Mouse (Mus musculus) MEL (cell line): Measurements from ENCODE around the gene Cpm. TPM values are rescaled to one million over a fixed set of nuclear protein-coding genes. Genes with fewer than 3 reads are reported as not detected.

Experiments used
- DNase-seq: peaks from one replicate; pipeline ENCODE4 v3.0.0; 2011; ENCODE audit warnings: low read depth, low spot score
- H3K27ac ChIP-seq: 2 replicates; pipeline ENCODE4 v1.5.1; 2012; ENCODE audit warnings: low read depth, mild to moderate bottlenecking, control low read depth, low read length, moderate library complexity; ENCODE audit not compliant: control insufficient read depth
- H3K27me3 ChIP-seq, 2 experiments: fragments of 150-350 bp in 1 of 2; sonication (generic) in 1 of 2; 2 replicates each; pipeline ENCODE4 v1.6.1; 2012; ENCODE audit warnings: low read length in 2 of 2, mild to moderate bottlenecking in 2 of 2, improper control_type of control experiment in 1 of 2, moderate library complexity in 1 of 2; ENCODE audit not compliant: insufficient read depth in 2 of 2, control insufficient read depth in 1 of 2
- H3K36me3 ChIP-seq, 2 experiments: 2 replicates each; pipeline ENCODE4 v1.6.1; 2012 to 2014; ENCODE audit warnings: low read length in 2 of 2, improper control_type of control experiment in 1 of 2, inconsistent platforms in 1 of 2, mild to moderate bottlenecking in 1 of 2; ENCODE audit not compliant: insufficient read depth in 2 of 2, control insufficient read depth in 1 of 2
- H3K4me1 ChIP-seq, 2 experiments: fragments of 150-350 bp in 1 of 2; sonication (generic) in 1 of 2; 2 replicates each; pipeline ENCODE4 v1.6.1; 2012; ENCODE audit warnings: low read length in 2 of 2, improper control_type of control experiment in 1 of 2, mild to moderate bottlenecking in 1 of 2; ENCODE audit not compliant: insufficient read depth in 2 of 2, control insufficient read depth in 1 of 2
- H3K4me3 ChIP-seq, 2 experiments: fragments of 150-350 bp in 1 of 2; sonication (generic) in 1 of 2; 2 replicates each; pipeline ENCODE4 v1.5.1; 2012; ENCODE audit warnings: low read depth in 2 of 2, low read length in 2 of 2, mild to moderate bottlenecking in 2 of 2, moderate library complexity in 2 of 2, control low read depth in 1 of 2, improper control_type of control experiment in 1 of 2; ENCODE audit not compliant: control insufficient read depth in 1 of 2, insufficient read depth in 1 of 2
- H3K79me2 ChIP-seq: 2 replicates; pipeline ENCODE4 v1.6.1; 2012; ENCODE audit warnings: mild to moderate bottlenecking, low read length, moderate library complexity; ENCODE audit not compliant: control insufficient read depth, poor library complexity, insufficient read depth
- H3K9ac ChIP-seq: 2 replicates; pipeline ENCODE4 v1.6.1; 2012; ENCODE audit warnings: low read depth, mild to moderate bottlenecking, control low read depth, low read length, moderate library complexity; ENCODE audit not compliant: control insufficient read depth, poor library complexity, severe bottlenecking
- H3K9me3 ChIP-seq: fragments of 150-350 bp; sonication (generic); replicated peaks from 2 replicates; pipeline ENCODE4 v1.6.1; 2012; ENCODE audit warnings: mild to moderate bottlenecking, low read length, improper control_type of control experiment, moderate library complexity; ENCODE audit not compliant: insufficient read depth
- BHLHE40 ChIP-seq: IDR thresholded peaks from 2 replicates; pipeline ENCODE4 v1.6.1; 2012; ENCODE audit warnings: low read depth, mild to moderate bottlenecking, inconsistent platforms, low read length, improper control_type of control experiment, borderline replicate concordance
- CHD1 ChIP-seq: IDR thresholded peaks from 2 replicates; pipeline ENCODE4 v1.6.1; 2012; ENCODE audit warnings: low read depth, mild to moderate bottlenecking, inconsistent platforms, low read length, improper control_type of control experiment
- CHD2 ChIP-seq: IDR thresholded peaks from 2 replicates; pipeline ENCODE4 v1.6.1; 2011; ENCODE audit warnings: low read length, improper control_type of control experiment
- CTCF ChIP-seq, 3 experiments: IDR thresholded peaks in 2 of 3; conservative IDR thresholded peaks in 1 of 3; 2 replicates each; pipeline ENCODE4 v1.5.1; 2011 to 2012; ENCODE audit warnings: low read length in 3 of 3, low read depth in 2 of 3, mild to moderate bottlenecking in 2 of 3, improper control_type of control experiment in 1 of 3, inconsistent platforms in 1 of 3, mixed read lengths in 1 of 3, moderate library complexity in 1 of 3; ENCODE audit not compliant: control insufficient read depth in 1 of 3, insufficient read depth in 1 of 3, poor library complexity in 1 of 3, severe bottlenecking in 1 of 3
- E2F4 ChIP-seq: IDR thresholded peaks from 2 replicates; pipeline ENCODE4 v1.6.1; 2011; ENCODE audit warnings: low read depth, low read length, improper control_type of control experiment, borderline replicate concordance
- ELF1 ChIP-seq: IDR thresholded peaks from 2 replicates; pipeline ENCODE4 v1.6.1; 2014; ENCODE audit warnings: low read depth, mild to moderate bottlenecking, inconsistent platforms, low read length, improper control_type of control experiment, moderate library complexity
- EP300 ChIP-seq, 2 experiments: IDR thresholded peaks; 2 replicates each; pipeline ENCODE4 v1.6.1; 2011; ENCODE audit warnings: improper control_type of control experiment in 2 of 2, low read length in 2 of 2, low read depth in 1 of 2, mild to moderate bottlenecking in 1 of 2
- GABPA ChIP-seq: IDR thresholded peaks from 2 replicates; pipeline ENCODE4 v1.6.1; 2012; ENCODE audit warnings: low read depth, mild to moderate bottlenecking, inconsistent platforms, low read length, improper control_type of control experiment, moderate library complexity
- GATA1 ChIP-seq: IDR thresholded peaks from 2 replicates; pipeline ENCODE4 v1.6.1; 2011; ENCODE audit warnings: low read depth, low read length, improper control_type of control experiment
- MAFK ChIP-seq: IDR thresholded peaks from 2 replicates; pipeline ENCODE4 v1.6.1; 2011; ENCODE audit warnings: low read depth, mild to moderate bottlenecking, low read length, improper control_type of control experiment, borderline replicate concordance
- MAX ChIP-seq: IDR thresholded peaks from 2 replicates; pipeline ENCODE4 v1.6.1; 2011; ENCODE audit warnings: low read length, improper control_type of control experiment
- MEF2A ChIP-seq: IDR thresholded peaks from 2 replicates; pipeline ENCODE4 v1.6.1; 2014; ENCODE audit warnings: low read depth, mild to moderate bottlenecking, inconsistent platforms, low read length, improper control_type of control experiment; ENCODE audit not compliant: poor library complexity, insufficient replicate concordance, severe bottlenecking; ENCODE audit errors: extremely low read depth
- MYB ChIP-seq: IDR thresholded peaks from 2 replicates; pipeline ENCODE4 v1.6.1; 2011; ENCODE audit warnings: mild to moderate bottlenecking, low read depth, low read length, improper control_type of control experiment
- MYC ChIP-seq: IDR thresholded peaks from 2 replicates; pipeline ENCODE4 v1.6.1; 2011; ENCODE audit warnings: low read depth, mild to moderate bottlenecking, low read length, improper control_type of control experiment, moderate library complexity
- POLR2AphosphoS5 ChIP-seq: IDR thresholded peaks from 2 replicates; pipeline ENCODE4 v1.6.1; 2012; ENCODE audit warnings: low read depth, borderline replicate concordance, mild to moderate bottlenecking, inconsistent platforms, low read length, moderate library complexity, mixed read lengths
- RAD21 ChIP-seq: IDR thresholded peaks from 2 replicates; pipeline ENCODE4 v1.6.1; 2011; ENCODE audit warnings: mild to moderate bottlenecking, low read depth, low read length, improper control_type of control experiment
- SIN3A ChIP-seq: IDR thresholded peaks from 2 replicates; pipeline ENCODE4 v1.6.1; 2012; ENCODE audit warnings: low read length, improper control_type of control experiment, inconsistent platforms
- SMC3 ChIP-seq: IDR thresholded peaks from 2 replicates; pipeline ENCODE4 v1.6.1; 2011; ENCODE audit warnings: low read depth, low read length, improper control_type of control experiment
- TAL1 ChIP-seq: IDR thresholded peaks from 2 replicates; pipeline ENCODE4 v1.6.1; 2012; ENCODE audit warnings: mild to moderate bottlenecking, inconsistent platforms, low read length, moderate library complexity, mixed read lengths
- TCF12 ChIP-seq: IDR thresholded peaks from 2 replicates; pipeline ENCODE4 v1.6.1; 2014; ENCODE audit warnings: low read depth, mild to moderate bottlenecking, inconsistent platforms, low read length, improper control_type of control experiment, moderate library complexity
- ZKSCAN1 ChIP-seq: IDR thresholded peaks from 2 replicates; pipeline ENCODE4 v1.6.1; 2012; ENCODE audit warnings: low read depth, mild to moderate bottlenecking, inconsistent platforms, low read length, improper control_type of control experiment, moderate library complexity
- ZMIZ1 ChIP-seq: IDR thresholded peaks from 2 replicates; pipeline ENCODE4 v1.6.1; 2012; ENCODE audit warnings: low read depth, mild to moderate bottlenecking, inconsistent platforms, low read length, improper control_type of control experiment, moderate library complexity
- polyA plus RNA-seq, 2 experiments: library from polyadenylated mRNA; stranded (reverse) in 1 of 2; unstranded in 1 of 2; fragments of >175 nt in 1 of 2; fragments of >200 nt in 1 of 2; gene quantifications; 2 replicates each; pipeline versions ENCODE4 v1.2.1 to v1.2.4; 2012; ENCODE audit warnings: low replicate concordance in 2 of 2, low read depth in 1 of 2; ENCODE audit not compliant: insufficient read length in 2 of 2, insufficient read depth in 1 of 2, missing spikeins in 1 of 2
- total RNA-seq: library from RNA; depleted of rRNA; stranded (reverse); fragments of 300-350 nt; gene quantifications from 2 replicates; pipeline ENCODE4 v1.2.3, GENCODE M21; 2012

Cpm gene
- total and polyA plus RNA-seq, 3 experiments: 0.04 to 0.40 TPM; not detected in 1

DNA sequence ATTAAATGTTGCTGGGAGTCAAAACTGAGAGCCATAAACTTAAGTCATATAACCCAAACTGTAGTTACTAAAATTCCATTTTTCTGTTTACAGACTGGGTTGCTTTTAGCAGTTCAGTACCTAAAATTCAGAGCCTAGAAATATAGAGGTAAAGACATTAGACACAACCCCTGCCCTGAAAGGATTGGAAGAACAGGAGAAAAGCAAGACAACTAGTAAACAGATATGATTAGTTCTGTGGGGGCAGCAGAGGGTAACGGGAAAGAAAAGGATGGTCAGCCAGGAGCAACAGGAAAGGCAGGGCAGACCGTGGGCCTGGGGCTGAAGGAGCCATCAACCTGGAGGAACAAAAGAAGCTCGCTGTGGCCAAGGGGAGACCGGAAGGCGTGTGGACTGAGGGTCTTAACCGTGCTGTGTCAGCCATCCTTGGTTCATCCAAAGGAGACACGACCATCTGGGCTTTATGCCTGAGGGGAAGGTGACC is 11.3 kb downstream of the Cpm start:
- DNase-seq: no peak
- Histone ChIP-seq H3K4me3 (no peak overlapping the region), H3K9ac (no peak overlapping the region), H3K9me3 (no peaks in the 10 kb centered on the region), H3K27me3 (no peaks in the 10 kb centered on the region), H3K79me2 (no peaks in the 10 kb centered on the region), H3K36me3 (no peaks in the 10 kb centered on the region), H3K4me1 (no peaks in the 10 kb centered on the region), H3K27ac (no peak overlapping the region)
- TF ChIP-seq MEF2A: no peak
- TF ChIP-seq EP300 (IDR thresholded peaks at IDR 0.05; ENCODE audit: low read depth in 1 of 2, low read length in 2 of 2): no peak
- no peak for TF ChIP-seq TCF12
- TF ChIP-seq SIN3A: no peak
- TF ChIP-seq CHD1: no peak
- no peak for TF ChIP-seq ZMIZ1
- TF ChIP-seq MYC: no peak
- no peak for TF ChIP-seq CHD2
- TF ChIP-seq BHLHE40: no peak
- no peak for TF ChIP-seq MAFK
- no peak for TF ChIP-seq ELF1
- TF ChIP-seq POLR2AphosphoS5: no peak
- no peak for TF ChIP-seq SMC3
- no peak for TF ChIP-seq GABPA

DNA sequence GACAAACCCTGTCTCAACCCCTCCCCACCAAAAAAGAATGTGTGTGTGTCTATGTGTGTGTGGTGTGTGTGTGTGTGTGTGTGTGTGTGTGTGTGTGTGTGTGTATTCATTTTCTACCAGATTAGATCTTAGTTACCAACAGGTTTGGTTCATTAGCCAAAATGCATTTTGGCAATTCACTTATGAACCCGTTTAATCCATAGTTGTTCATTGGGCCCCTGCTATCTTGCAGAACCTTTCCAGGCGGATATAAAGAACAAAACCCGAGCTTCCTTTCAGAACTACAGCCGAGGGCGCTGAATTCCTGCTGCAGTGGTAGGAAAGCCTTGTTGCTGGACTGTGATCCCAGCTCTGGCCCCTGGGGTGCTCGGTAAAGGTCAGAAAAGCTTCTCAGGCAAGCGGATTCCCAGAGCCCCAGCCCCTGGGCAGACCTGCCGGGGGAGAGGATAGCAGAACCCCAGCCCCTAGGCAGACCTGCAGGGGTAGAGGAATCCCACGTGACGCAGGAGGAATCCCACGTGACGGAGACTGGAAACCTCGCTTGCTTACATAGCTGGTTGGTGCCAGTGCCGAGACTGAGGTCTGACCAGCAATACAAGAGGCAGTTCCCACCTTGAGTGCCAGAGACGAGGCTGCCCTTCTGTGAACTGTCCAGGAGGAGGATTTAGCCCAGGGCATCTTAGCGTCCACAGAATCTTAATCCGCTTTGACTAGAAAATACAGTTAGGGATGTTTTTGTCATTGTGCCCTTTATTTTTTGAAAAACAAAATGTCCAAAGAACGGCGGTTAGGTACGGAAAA is 12.3 kb downstream of the Cpm start:
- no peaks in the 10 kb centered on the region for H3K79me2 ChIP-seq
- H3K27ac ChIP-seq: no peak overlapping the region
- DNase-seq: no peak
- no peaks in the 10 kb centered on the region for H3K36me3 ChIP-seq
- TF ChIP-seq ZKSCAN1 (no peak), ZMIZ1 (no peak), RAD21 (no peak), MYB (no peak), CTCF (IDR thresholded peaks at IDR 0.05 in 2 of 3, conservative IDR thresholded peaks at IDR 0.05 in 1 of 3; ENCODE audit: control insufficient read depth in 1 of 3, insufficient read depth in 1 of 3, low read depth in 2 of 3, low read length in 3 of 3, poor library complexity in 1 of 3, severe bottlenecking in 1 of 3) (no peak), E2F4 (no peak), MAX (no peak), MEF2A (no peak), GATA1 (no peak), TAL1 (no peak), MAFK (no peak)
- no peak overlapping the region for H3K4me3 ChIP-seq
- H3K9ac ChIP-seq: no peak overlapping the region
- H3K4me1 ChIP-seq: no peaks in the 10 kb centered on the region
- no peaks in the 10 kb centered on the region for H3K9me3 ChIP-seq
- no peaks in the 10 kb centered on the region for H3K27me3 ChIP-seq
